Mouse (Mus musculus): Measurements from ENCODE around the gene Snx19. TPM values are rescaled to one million over a fixed set of nuclear protein-coding genes. Genes with fewer than 3 reads are reported as not detected.

Snx19 gene
- polyA plus RNA-seq, 1 experiment from 2014 or later, result 22.1 TPM

DNA sequence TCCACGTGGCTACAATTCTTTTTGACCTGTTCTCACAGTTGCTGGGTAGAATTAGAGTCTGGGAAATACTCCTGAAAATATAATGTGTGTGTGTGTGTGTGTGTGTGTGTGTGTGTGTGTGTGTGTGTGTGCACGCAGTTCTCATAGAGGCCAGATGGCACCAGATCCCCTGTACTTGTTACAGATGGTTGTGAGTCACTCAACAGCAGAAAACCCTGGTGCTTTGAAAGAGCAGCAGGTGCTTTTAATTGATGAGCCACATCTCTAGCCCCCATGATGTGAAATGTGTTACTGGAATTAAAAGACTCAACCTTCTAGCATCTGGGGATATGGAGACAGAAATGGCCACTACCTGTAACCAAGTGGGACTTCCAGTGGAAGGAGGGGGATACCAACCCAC is 58.3 kb downstream of the Snx19 start:
- no peak overlapping the region for H3K9ac ChIP-seq
- no peak overlapping the region for H3K4me2 ChIP-seq
- H3K4me1 ChIP-seq (replicated peaks), result no peaks in the 10 kb centered on the region
- H3K36me3 ChIP-seq, result no peaks in the 10 kb centered on the region
- H3K4me3 ChIP-seq, result no peak overlapping the region
- no peaks in the 10 kb centered on the region for H3K27me3 ChIP-seq
- WGBS, result 95% methylated on average over 2 of the region's 2 CpGs
- H3K9me3 ChIP-seq, result no peaks in the 10 kb centered on the region
- H3K27ac ChIP-seq (replicated peaks), result no peak overlapping the region
- no peak for ATAC-seq (ENCODE audit: low FRiP score, low read depth)

DNA sequence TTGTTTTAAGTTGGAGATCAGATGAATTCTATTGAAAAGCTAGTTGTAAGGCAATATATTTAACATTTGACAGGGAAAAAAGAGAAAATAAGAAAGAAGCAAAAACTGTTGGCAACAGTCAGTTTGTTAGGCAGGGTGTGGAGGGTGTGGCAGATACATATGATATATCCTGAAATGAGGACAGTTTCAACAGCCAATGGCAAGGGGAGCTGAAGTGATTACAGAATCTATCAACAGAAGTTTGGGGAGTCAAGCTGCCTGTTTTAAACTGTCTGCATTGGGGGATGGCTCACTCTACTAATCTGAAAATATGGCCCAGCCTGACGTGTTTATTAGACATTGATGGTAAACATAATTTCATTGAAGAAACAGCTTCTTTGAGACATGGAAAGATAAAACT is 61.5 kb downstream of the Snx19 start:
- H3K27ac ChIP-seq (replicated peaks), result no peak overlapping the region
- H3K9ac ChIP-seq, result no peak overlapping the region
- no peak overlapping the region for H3K4me2 ChIP-seq
- H3K9me3 ChIP-seq, result no peaks in the 10 kb centered on the region
- 94% methylated on average over 1 of the region's 1 CpGs for WGBS
- no peak overlapping the region for H3K4me3 ChIP-seq
- no peaks in the 10 kb centered on the region for H3K4me1 ChIP-seq (replicated peaks)
- ATAC-seq (ENCODE audit: low FRiP score, low read depth), result no peak
- no peaks in the 10 kb centered on the region for H3K27me3 ChIP-seq
- no peaks in the 10 kb centered on the region for H3K36me3 ChIP-seq

DNA sequence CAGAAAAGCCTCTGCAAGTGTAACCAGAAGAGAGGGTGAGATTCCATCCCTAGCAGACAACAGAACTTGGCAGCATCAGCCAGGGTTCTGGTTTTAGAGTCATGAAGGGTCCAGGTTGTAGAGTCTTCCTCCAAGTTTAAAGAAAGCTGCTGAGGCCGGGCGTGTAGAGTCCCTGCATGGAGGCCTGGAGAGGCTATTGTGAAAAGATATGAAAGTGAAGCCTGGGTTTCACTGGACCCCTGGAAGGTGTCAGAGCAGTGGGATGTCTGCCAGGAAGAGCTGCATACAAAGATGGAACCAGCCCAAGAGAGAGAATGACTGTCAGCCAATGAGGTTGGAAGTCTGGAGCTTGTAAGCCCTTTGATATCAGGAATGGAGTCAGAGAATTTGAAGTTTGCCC is 67.5 kb downstream of the Snx19 start:
- H3K4me1 ChIP-seq (replicated peaks), result no peaks in the 10 kb centered on the region
- H3K9ac ChIP-seq, result no peak overlapping the region
- H3K4me3 ChIP-seq, result no peak overlapping the region
- no peak overlapping the region for H3K27ac ChIP-seq (replicated peaks)
- H3K4me2 ChIP-seq, result no peak overlapping the region
- WGBS, result 81% methylated on average over 2 of the region's 2 CpGs
- H3K27me3 ChIP-seq, result no peaks in the 10 kb centered on the region
- H3K9me3 ChIP-seq, result no peaks in the 10 kb centered on the region
- H3K36me3 ChIP-seq, result no peaks in the 10 kb centered on the region
- ATAC-seq (ENCODE audit: low FRiP score, low read depth), result no peak

DNA sequence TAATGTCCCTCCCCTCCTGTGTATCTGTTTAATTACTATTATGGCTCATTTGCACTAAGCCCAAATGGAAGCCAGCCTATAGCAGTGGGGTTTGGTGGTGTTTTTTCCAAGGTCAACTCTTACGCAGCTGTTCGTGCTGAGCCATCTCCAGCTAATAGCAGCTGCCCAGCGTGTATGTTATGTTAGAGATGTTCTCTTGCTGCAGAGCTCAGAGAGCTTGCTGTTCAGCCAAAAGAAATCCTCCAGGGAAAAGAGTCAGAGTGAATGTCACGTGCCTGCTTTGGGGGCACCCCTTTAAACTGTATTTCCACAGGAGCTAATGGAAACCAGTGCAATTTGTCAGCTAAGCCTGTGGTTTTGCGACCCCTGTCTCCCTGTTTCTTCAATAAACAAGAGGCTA is 82.1 kb downstream of the Snx19 start:
- Histone ChIP-seq H3K4me1 (replicated peaks) (0 out of 2 replicates have a peak, but pooled peaks cover 2% of the 10 kb centered on the region), H3K27ac (replicated peaks) (no peak overlapping the region), H3K4me2 (no peak overlapping the region), H3K27me3 (no peaks in the 10 kb centered on the region), H3K9me3 (no peaks in the 10 kb centered on the region), H3K36me3 (no peaks in the 10 kb centered on the region), H3K9ac (no peak overlapping the region), H3K4me3 (no peak overlapping the region)
- no peak for ATAC-seq (ENCODE audit: low FRiP score, low read depth)
- WGBS, result 61% methylated on average over 5 of the region's 5 CpGs

DNA sequence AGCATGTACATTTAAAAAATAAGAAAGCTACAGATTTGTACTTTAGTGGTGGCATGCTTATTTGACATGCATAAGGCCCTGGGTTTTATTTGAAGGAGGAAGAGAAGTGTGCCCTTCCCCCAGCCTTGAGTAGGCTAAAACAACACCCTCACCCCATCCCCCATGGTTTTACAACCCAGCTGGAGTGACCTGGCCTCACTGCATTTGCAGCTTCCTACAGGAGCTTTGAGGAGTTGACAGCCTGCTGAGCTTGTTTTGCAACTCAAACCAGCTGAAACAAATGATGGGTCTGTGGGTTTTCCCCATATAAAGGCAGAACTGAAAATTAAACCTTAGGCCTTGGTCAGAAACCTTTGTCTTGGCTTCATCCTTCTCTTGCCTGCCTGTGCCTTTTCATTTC is 89.0 kb downstream of the Snx19 start:
- Histone ChIP-seq H3K4me2 (no peak overlapping the region), H3K9ac (no peak overlapping the region), H3K27ac (replicated peaks) (no peak overlapping the region), H3K9me3 (no peaks in the 10 kb centered on the region), H3K36me3 (no peaks in the 10 kb centered on the region), H3K4me3 (no peak overlapping the region), H3K27me3 (no peaks in the 10 kb centered on the region), H3K4me1 (replicated peaks) (peaks cover 8% of the 10 kb centered on the region)
- no peak for ATAC-seq (ENCODE audit: low FRiP score, low read depth)
